Mouse (Mus musculus) MEL (cell line): Measurements from ENCODE around the gene Mapt. TPM values are rescaled to one million over a fixed set of nuclear protein-coding genes. Genes with fewer than 3 reads are reported as not detected.

Experiments used
- DNase-seq: peaks from one replicate; pipeline ENCODE4 v3.0.0; 2011; ENCODE audit warnings: low read depth, low spot score
- H3K27ac ChIP-seq: 2 replicates; pipeline ENCODE4 v1.5.1; 2012; ENCODE audit warnings: low read depth, mild to moderate bottlenecking, control low read depth, low read length, moderate library complexity; ENCODE audit not compliant: control insufficient read depth
- H3K27me3 ChIP-seq, 2 experiments: fragments of 150-350 bp in 1 of 2; sonication (generic) in 1 of 2; 2 replicates each; pipeline ENCODE4 v1.6.1; 2012; ENCODE audit warnings: low read length in 2 of 2, mild to moderate bottlenecking in 2 of 2, improper control_type of control experiment in 1 of 2, moderate library complexity in 1 of 2; ENCODE audit not compliant: insufficient read depth in 2 of 2, control insufficient read depth in 1 of 2
- H3K36me3 ChIP-seq, 2 experiments: 2 replicates each; pipeline ENCODE4 v1.6.1; 2012 to 2014; ENCODE audit warnings: low read length in 2 of 2, improper control_type of control experiment in 1 of 2, inconsistent platforms in 1 of 2, mild to moderate bottlenecking in 1 of 2; ENCODE audit not compliant: insufficient read depth in 2 of 2, control insufficient read depth in 1 of 2
- H3K4me1 ChIP-seq, 2 experiments: fragments of 150-350 bp in 1 of 2; sonication (generic) in 1 of 2; 2 replicates each; pipeline ENCODE4 v1.6.1; 2012; ENCODE audit warnings: low read length in 2 of 2, improper control_type of control experiment in 1 of 2, mild to moderate bottlenecking in 1 of 2; ENCODE audit not compliant: insufficient read depth in 2 of 2, control insufficient read depth in 1 of 2
- H3K4me3 ChIP-seq, 2 experiments: fragments of 150-350 bp in 1 of 2; sonication (generic) in 1 of 2; 2 replicates each; pipeline ENCODE4 v1.5.1; 2012; ENCODE audit warnings: low read depth in 2 of 2, low read length in 2 of 2, mild to moderate bottlenecking in 2 of 2, moderate library complexity in 2 of 2, control low read depth in 1 of 2, improper control_type of control experiment in 1 of 2; ENCODE audit not compliant: control insufficient read depth in 1 of 2, insufficient read depth in 1 of 2
- H3K79me2 ChIP-seq: 2 replicates; pipeline ENCODE4 v1.6.1; 2012; ENCODE audit warnings: mild to moderate bottlenecking, low read length, moderate library complexity; ENCODE audit not compliant: control insufficient read depth, poor library complexity, insufficient read depth
- H3K9ac ChIP-seq: 2 replicates; pipeline ENCODE4 v1.6.1; 2012; ENCODE audit warnings: low read depth, mild to moderate bottlenecking, control low read depth, low read length, moderate library complexity; ENCODE audit not compliant: control insufficient read depth, poor library complexity, severe bottlenecking
- H3K9me3 ChIP-seq: fragments of 150-350 bp; sonication (generic); replicated peaks from 2 replicates; pipeline ENCODE4 v1.6.1; 2012; ENCODE audit warnings: mild to moderate bottlenecking, low read length, improper control_type of control experiment, moderate library complexity; ENCODE audit not compliant: insufficient read depth
- CHD1 ChIP-seq: IDR thresholded peaks from 2 replicates; pipeline ENCODE4 v1.6.1; 2012; ENCODE audit warnings: low read depth, mild to moderate bottlenecking, inconsistent platforms, low read length, improper control_type of control experiment
- CHD2 ChIP-seq: IDR thresholded peaks from 2 replicates; pipeline ENCODE4 v1.6.1; 2011; ENCODE audit warnings: low read length, improper control_type of control experiment
- E2F4 ChIP-seq: IDR thresholded peaks from 2 replicates; pipeline ENCODE4 v1.6.1; 2011; ENCODE audit warnings: low read depth, low read length, improper control_type of control experiment, borderline replicate concordance
- EP300 ChIP-seq, 2 experiments: IDR thresholded peaks; 2 replicates each; pipeline ENCODE4 v1.6.1; 2011; ENCODE audit warnings: improper control_type of control experiment in 2 of 2, low read length in 2 of 2, low read depth in 1 of 2, mild to moderate bottlenecking in 1 of 2
- ETS1 ChIP-seq: IDR thresholded peaks from 2 replicates; pipeline ENCODE4 v1.6.1; 2012; ENCODE audit warnings: low read depth, mild to moderate bottlenecking, inconsistent platforms, low read length, improper control_type of control experiment, moderate library complexity
- GABPA ChIP-seq: IDR thresholded peaks from 2 replicates; pipeline ENCODE4 v1.6.1; 2012; ENCODE audit warnings: low read depth, mild to moderate bottlenecking, inconsistent platforms, low read length, improper control_type of control experiment, moderate library complexity
- GATA1 ChIP-seq: IDR thresholded peaks from 2 replicates; pipeline ENCODE4 v1.6.1; 2011; ENCODE audit warnings: low read depth, low read length, improper control_type of control experiment
- JUND ChIP-seq: IDR thresholded peaks from 2 replicates; pipeline ENCODE4 v1.6.1; 2011; ENCODE audit warnings: low read depth, mild to moderate bottlenecking, improper control_type of control experiment, low read length
- KAT2A ChIP-seq: conservative IDR thresholded peaks from 2 replicates; pipeline ENCODE4 v1.6.1; 2012; ENCODE audit warnings: low read depth, low read length, improper control_type of control experiment, inconsistent platforms
- MAFK ChIP-seq: IDR thresholded peaks from 2 replicates; pipeline ENCODE4 v1.6.1; 2011; ENCODE audit warnings: low read depth, mild to moderate bottlenecking, low read length, improper control_type of control experiment, borderline replicate concordance
- MAZ ChIP-seq: IDR thresholded peaks from 2 replicates; pipeline ENCODE4 v1.6.1; 2012; ENCODE audit warnings: low read depth, mild to moderate bottlenecking, inconsistent platforms, low read length, improper control_type of control experiment
- MXI1 ChIP-seq: IDR thresholded peaks from 2 replicates; pipeline ENCODE4 v1.6.1; 2011; ENCODE audit warnings: mild to moderate bottlenecking, low read depth, low read length, improper control_type of control experiment
- MYC ChIP-seq: IDR thresholded peaks from 2 replicates; pipeline ENCODE4 v1.6.1; 2011; ENCODE audit warnings: low read depth, mild to moderate bottlenecking, low read length, improper control_type of control experiment, moderate library complexity
- NELFE ChIP-seq: IDR thresholded peaks from 2 replicates; pipeline ENCODE4 v1.6.1; 2011; ENCODE audit warnings: low read depth, low read length, improper control_type of control experiment
- POLR2AphosphoS2 ChIP-seq: IDR thresholded peaks from 2 replicates; pipeline ENCODE4 v1.6.1; 2011; ENCODE audit warnings: low read length, improper control_type of control experiment
- RAD21 ChIP-seq: IDR thresholded peaks from 2 replicates; pipeline ENCODE4 v1.6.1; 2011; ENCODE audit warnings: mild to moderate bottlenecking, low read depth, low read length, improper control_type of control experiment
- RCOR1 ChIP-seq: IDR thresholded peaks from 2 replicates; pipeline ENCODE4 v1.6.1; 2012; ENCODE audit warnings: low read depth, mild to moderate bottlenecking, inconsistent platforms, low read length, improper control_type of control experiment
- SIN3A ChIP-seq: IDR thresholded peaks from 2 replicates; pipeline ENCODE4 v1.6.1; 2012; ENCODE audit warnings: low read length, improper control_type of control experiment, inconsistent platforms
- TAL1 ChIP-seq: IDR thresholded peaks from 2 replicates; pipeline ENCODE4 v1.6.1; 2012; ENCODE audit warnings: mild to moderate bottlenecking, inconsistent platforms, low read length, moderate library complexity, mixed read lengths
- UBTF ChIP-seq: IDR thresholded peaks from 2 replicates; pipeline ENCODE4 v1.6.1; 2012; ENCODE audit warnings: low read depth, mild to moderate bottlenecking, inconsistent platforms, low read length, improper control_type of control experiment, moderate library complexity, borderline replicate concordance; ENCODE audit not compliant: insufficient read depth
- ZC3H11A ChIP-seq: IDR thresholded peaks from 2 replicates; pipeline ENCODE4 v1.6.1; 2012; ENCODE audit warnings: low read depth, mild to moderate bottlenecking, inconsistent platforms, low read length, improper control_type of control experiment
- polyA plus RNA-seq, 2 experiments: library from polyadenylated mRNA; stranded (reverse) in 1 of 2; unstranded in 1 of 2; fragments of >175 nt in 1 of 2; fragments of >200 nt in 1 of 2; gene quantifications; 2 replicates each; pipeline versions ENCODE4 v1.2.1 to v1.2.4; 2012; ENCODE audit warnings: low replicate concordance in 2 of 2, low read depth in 1 of 2; ENCODE audit not compliant: insufficient read length in 2 of 2, insufficient read depth in 1 of 2, missing spikeins in 1 of 2
- total RNA-seq: library from RNA; depleted of rRNA; stranded (reverse); fragments of 300-350 nt; gene quantifications from 2 replicates; pipeline ENCODE4 v1.2.3, GENCODE M21; 2012

Mapt gene
- total and polyA plus RNA-seq, 3 experiments, result 0.89 to 1.7 TPM; not detected in 1

GRCm38 (mm10) chr11:104332105-104332504 is 100.9 kb downstream of the Mapt start:
- Histone ChIP-seq H3K9ac (no peak overlapping the region), H3K27me3 (no peaks in the 10 kb centered on the region), H3K4me3 (no peak overlapping the region), H3K36me3 (peaks cover 0 to 7% of the 10 kb centered on the region in 2 experiments; a peak in 2 of 4 replicates), H3K79me2 (no peaks in the 10 kb centered on the region), H3K4me1 (no peaks in the 10 kb centered on the region), H3K27ac (no peak overlapping the region), H3K9me3 (no peaks in the 10 kb centered on the region)
- DNase-seq, result no peak
- 0 out of 2 replicates have a peak, but pooled peaks have one; percentile 20 for TF ChIP-seq POLR2AphosphoS2
- TF ChIP-seq NELFE, result no peak

DNA sequence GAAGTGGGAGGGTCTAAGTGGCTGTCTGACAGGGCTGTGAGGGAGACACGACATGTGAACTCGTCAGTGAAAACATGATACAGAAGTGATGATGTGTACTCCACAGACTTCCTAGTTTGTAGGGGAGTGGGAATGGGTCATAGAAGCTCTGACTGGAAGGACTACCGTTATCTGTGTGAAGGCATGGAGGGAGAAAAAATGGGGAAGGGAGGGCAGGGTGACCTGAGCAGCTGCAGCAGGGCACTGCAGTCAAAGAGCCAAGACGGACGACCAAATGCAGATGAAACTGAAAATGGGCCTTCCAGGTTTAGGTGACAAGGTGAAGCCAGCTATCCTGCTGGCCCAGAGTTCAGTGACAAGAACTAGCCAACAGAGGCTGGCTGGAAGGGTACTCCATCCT is 102.9 kb downstream of the Mapt start:
- Histone ChIP-seq H3K4me1 (no peaks in the 10 kb centered on the region), H3K27me3 (no peaks in the 10 kb centered on the region), H3K36me3 (peaks cover 0 to 18% of the 10 kb centered on the region in 2 experiments; a peak in 2 of 4 replicates), H3K79me2 (no peaks in the 10 kb centered on the region), H3K9me3 (no peaks in the 10 kb centered on the region), H3K9ac (no peak overlapping the region), H3K4me3 (no peak overlapping the region), H3K27ac (no peak overlapping the region)
- no peak for TF ChIP-seq EP300 (IDR thresholded peaks at IDR 0.05; ENCODE audit: low read depth in 1 of 2, low read length in 2 of 2)
- DNase-seq, result no peak

DNA sequence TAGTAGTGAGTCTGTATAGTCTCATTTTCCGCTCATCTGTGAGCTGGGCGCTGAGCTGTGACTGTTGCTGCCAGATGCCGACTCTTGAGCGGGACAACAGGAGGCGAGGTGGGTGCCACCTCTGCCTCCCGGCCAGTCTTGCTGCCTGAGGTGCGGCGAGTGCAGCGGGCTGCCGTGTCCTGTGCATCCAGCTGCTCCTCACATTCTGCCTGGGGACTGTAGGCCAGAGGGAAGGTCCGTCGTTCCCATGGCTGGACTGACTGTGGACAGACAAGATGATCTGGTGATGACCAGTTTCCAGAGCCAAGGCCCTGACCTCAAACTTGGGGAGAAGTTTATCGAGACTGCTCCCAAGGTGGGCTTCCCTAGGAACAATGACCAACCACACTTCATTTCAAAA is 103.8 kb downstream of the Mapt start:
- peaks cover 0 to 18% of the 10 kb centered on the region in 2 experiments; a peak in 2 of 4 replicates for H3K36me3 ChIP-seq
- no peak overlapping the region for H3K9ac ChIP-seq
- H3K27me3 ChIP-seq, result no peaks in the 10 kb centered on the region
- H3K79me2 ChIP-seq, result no peaks in the 10 kb centered on the region
- DNase-seq, result no peak
- no peak for TF ChIP-seq MAZ
- TF ChIP-seq UBTF, result no peak
- no peak for TF ChIP-seq CHD1
- no peak for TF ChIP-seq ETS1
- TF ChIP-seq E2F4, result no peak
- no peak for TF ChIP-seq CHD2
- TF ChIP-seq JUND, result no peak
- TF ChIP-seq MXI1, result no peak
- TF ChIP-seq RCOR1, result no peak
- no peak for TF ChIP-seq GATA1
- TF ChIP-seq ZC3H11A, result no peak
- no peak for TF ChIP-seq SIN3A
- TF ChIP-seq TAL1, result no peak
- TF ChIP-seq GABPA, result no peak
- no peak for TF ChIP-seq KAT2A
- no peak for TF ChIP-seq POLR2AphosphoS2
- no peak for TF ChIP-seq MAFK
- no peak for TF ChIP-seq MYC
- no peak for TF ChIP-seq RAD21
- H3K4me1 ChIP-seq, result no peaks in the 10 kb centered on the region
- H3K27ac ChIP-seq, result no peak overlapping the region
- H3K9me3 ChIP-seq, result no peaks in the 10 kb centered on the region
- H3K4me3 ChIP-seq, result no peak overlapping the region
